Comparison of ENCODE assay signal across 11 mouse cellular contexts in genomic region chr6:127094565-127094964, GRCm38 (mm10). TPM values are rescaled to one million over a fixed set of nuclear protein-coding genes. Genes with fewer than 3 reads are reported as not detected.
DNase-seq lines count a peak whose midpoint lies in the region; ATAC-seq and TF ChIP-seq lines count a peak whose summit lies in the region.
"Had no signal": no experiment of that assay in that cellular context is flagged by ENCODE, and none has a peak within 500 bp of the region (broad histone marks: within the 10 kb centered on the region; RNA-seq: fewer than 3 reads in every experiment).

No protein-coding gene starts in this region.

- peaks cover 3% of the 10 kb centered on the region for H3K36me3 ChIP-seq in stomach, embryonic 15.5 days

- TF ChIP-seq CTCF in layer of hippocampus, adult 2 months (conservative IDR thresholded peaks at IDR 0.05), result peak; percentile 74

- DNase-seq in cerebellum, postnatal 10 days, result peak; percentile 59 to 67
- no peak for DNase-seq in cerebellum, adult 9-11 months
- no peak for DNase-seq in layer of hippocampus, adult 2 months (ENCODE audit: low spot score in 2 of 2)
- DNase-seq in layer of hippocampus, adult 18-20 months (ENCODE audit: low spot score in 2 of 2), result no peak
- DNase-seq in thymus, postnatal 14 days, result peak; percentile 27
- no peak for DNase-seq in thymus, postnatal 0 days (ENCODE audit: low spot score)
- no peak for DNase-seq in cerebellum, postnatal 36 days

- H3K4me2 ChIP-seq in stomach, embryonic 15.5 days, result no peak overlapping the region

- no peaks in the 10 kb centered on the region for H3K9me3 ChIP-seq in stomach, embryonic 15.5 days

- ATAC-seq in stomach, embryonic 15.5 days (ENCODE audit: insufficient read depth, low FRiP score, low read depth), result peak; percentile 39; the same call in 1 of the 2 replicates
- ATAC-seq: forebrain, embryonic 16.5 days; hindbrain, embryonic 16.5 days had no signal

- H3K27ac ChIP-seq in layer of hippocampus, adult 2 months, result no peak overlapping the region
- no peak overlapping the region for H3K27ac ChIP-seq in stomach, embryonic 15.5 days

- H3K4me3 ChIP-seq in layer of hippocampus, adult 2 months, result no peak overlapping the region
- no peak overlapping the region for H3K4me3 ChIP-seq in stomach, embryonic 15.5 days (replicated peaks)

- no peaks in the 10 kb centered on the region for H3K4me1 ChIP-seq in stomach, embryonic 15.5 days

- no peaks in the 10 kb centered on the region for H3K27me3 ChIP-seq in stomach, embryonic 15.5 days (replicated peaks)

- WGBS in stomach, embryonic 15.5 days, result 58% methylated on average over 7 of the region's 7 CpGs

- H3K9ac ChIP-seq in stomach, embryonic 15.5 days, result no peak overlapping the region

RNA-seq across cellular contexts. Expression of gene Tigar, which starts 14.8 kb away (rescaled TPM):
- total RNA-seq in layer of hippocampus, adult 2 months (2021), result 10 to 100 TPM; 25.6 to 27.3 TPM
- total RNA-seq in layer of hippocampus, adult 18-20 months (2021), result 10 to 100 TPM; 27.9 to 30.7 TPM
- polyA plus RNA-seq in thymus, postnatal 0 days (2015; fragmentation: Nextera tagmentation; extraction: Ambion mirVana), result 3.0 and 3.2 TPM in 2 replicates
- polyA plus RNA-seq in stomach, embryonic 15.5 days (2015; fragmentation: Nextera tagmentation; extraction: Ambion mirVana), result 2.9 and 4.4 TPM in 2 replicates

RNA-seq across cellular contexts. Expression of gene Fgf23, which starts 21.9 kb away (rescaled TPM):
- under 1 TPM; 0.25 to 0.46 TPM for total RNA-seq in layer of hippocampus, adult 2 months (2021)
- total RNA-seq in layer of hippocampus, adult 18-20 months (2021), result under 1 TPM; 0.17 to 0.18 TPM
- polyA plus RNA-seq in thymus, postnatal 0 days (2015; fragmentation: Nextera tagmentation; extraction: Ambion mirVana), result 0.12 and 0.20 TPM in 2 replicates
- polyA plus RNA-seq in stomach, embryonic 15.5 days (2015; fragmentation: Nextera tagmentation; extraction: Ambion mirVana), result not detected in 2 replicates
- polyA plus RNA-seq: liver, embryonic 16.5 days had no signal

RNA-seq across cellular contexts. Expression of gene Ccnd2, which starts 57.4 kb away (rescaled TPM):
- 100 to 1,000 TPM; 116 to 142 TPM for total RNA-seq in layer of hippocampus, adult 2 months (2021)
- 100 to 1,000 TPM; 118 to 128 TPM for total RNA-seq in layer of hippocampus, adult 18-20 months (2021)
- 279 and 280 TPM in 2 replicates for polyA plus RNA-seq in thymus, postnatal 0 days (2015; fragmentation: Nextera tagmentation; extraction: Ambion mirVana)
- 922 and 986 TPM in 2 replicates for polyA plus RNA-seq in stomach, embryonic 15.5 days (2015; fragmentation: Nextera tagmentation; extraction: Ambion mirVana)

Comparison
In these comparisons a context has a peak if more than half of its experiments do, and no peak if none do; other contexts are left out.
1. DNase-seq: peak in cerebellum, postnatal 10 days (2 of 2) and thymus, postnatal 14 days (single experiment); none in cerebellum, adult 9-11 months (single experiment), layer of hippocampus, adult 2 months (0 of 2), layer of hippocampus, adult 18-20 months (0 of 2), thymus, postnatal 0 days (single experiment) and cerebellum, postnatal 36 days (0 of 2).